Mouse (Mus musculus): ENCODE data around the gene Bag1. TPM values are rescaled to one million over a fixed set of nuclear protein-coding genes. Genes with fewer than 3 reads are reported as not detected.
"Not testable (repeated sequence)": the region's sequence is repeated elsewhere in the genome, so short reads cannot be mapped to it uniquely, and the experiment has no call there.

Bag1 gene
- polyA plus RNA-seq, 1 experiment from 2014 or later: 239 TPM

- WGBS: 29% methylated on average over 9 of the region's 13 CpGs
- peaks cover 27% of the 10 kb centered on the region for H3K36me3 ChIP-seq
- ATAC-seq (ENCODE audit: low FRiP score): peak; percentile 72
Observed at GRCm38 (mm10) chr4:40969781-40970591, 21.9 kb upstream of the Bag1 start.

GRCm38 (mm10) chr4:40969161-40969560 is 21.1 kb upstream of the Bag1 start:
- peaks cover 33% of the 10 kb centered on the region for H3K36me3 ChIP-seq
- no peak overlapping the region for H3K4me3 ChIP-seq
- H3K4me2 ChIP-seq (replicated peaks): no peak overlapping the region
- 76% methylated on average over 4 of the region's 4 CpGs for WGBS
- H3K9ac ChIP-seq: no peak overlapping the region
- H3K27ac ChIP-seq: no peak overlapping the region
- no peaks in the 10 kb centered on the region for H3K27me3 ChIP-seq
- no peaks in the 10 kb centered on the region for H3K9me3 ChIP-seq (replicated peaks)
- no peak for ATAC-seq (ENCODE audit: low FRiP score)
- H3K4me1 ChIP-seq: peaks cover 18% of the 10 kb centered on the region

More at GRCm38 (mm10) chr4:40969781-40970591, 21.9 kb upstream of the Bag1 start:
- Histone ChIP-seq H3K9ac (peak overlapping the region; percentile 89), H3K27me3 (no peaks in the 10 kb centered on the region), H3K4me3 (peak overlapping the region; percentile 96), H3K27ac (peak overlapping the region; percentile 92), H3K9me3 (replicated peaks) (no peaks in the 10 kb centered on the region), H3K4me2 (replicated peaks) (peak overlapping the region; percentile 79), H3K4me1 (peaks cover 18% of the 10 kb centered on the region)

GRCm38 (mm10) chr4:40963536-40963935 is 15.4 kb upstream of the Bag1 start:
- peaks cover 82% of the 10 kb centered on the region for H3K36me3 ChIP-seq

GRCm38 (mm10) chr4:40955942-40956341 is 7.8 kb upstream of the Bag1 start:
- H3K9me3 ChIP-seq (replicated peaks): no peaks in the 10 kb centered on the region
- no peak overlapping the region for H3K9ac ChIP-seq
- H3K4me3 ChIP-seq: no peak overlapping the region
- ATAC-seq (ENCODE audit: low FRiP score): no peak
- no peaks in the 10 kb centered on the region for H3K27me3 ChIP-seq
- H3K4me1 ChIP-seq: no peaks in the 10 kb centered on the region
- peaks cover 76% of the 10 kb centered on the region for H3K36me3 ChIP-seq
- no peak overlapping the region for H3K27ac ChIP-seq
- no peak overlapping the region for H3K4me2 ChIP-seq (replicated peaks)
- WGBS: 88% methylated on average over 6 of the region's 6 CpGs

More at GRCm38 (mm10) chr4:40963536-40963935, 15.4 kb upstream of the Bag1 start:
- H3K4me2 ChIP-seq (replicated peaks): no peak overlapping the region
- no peaks in the 10 kb centered on the region for H3K27me3 ChIP-seq
- H3K9me3 ChIP-seq (replicated peaks): no peaks in the 10 kb centered on the region
- H3K4me3 ChIP-seq: no peak overlapping the region
- no peak overlapping the region for H3K27ac ChIP-seq
- 94% methylated on average over 3 of the region's 3 CpGs for WGBS
- no peak for ATAC-seq (ENCODE audit: low FRiP score)
- no peaks in the 10 kb centered on the region for H3K4me1 ChIP-seq
- no peak overlapping the region for H3K9ac ChIP-seq

GRCm38 (mm10) chr4:40953521-40953920 is 5.4 kb upstream of the Bag1 start:
- WGBS: 79% methylated on average over 1 of the region's 1 CpGs
- no peak for ATAC-seq (ENCODE audit: low FRiP score)
- H3K36me3 ChIP-seq: peaks cover 62% of the 10 kb centered on the region
- peaks cover 8% of the 10 kb centered on the region for H3K4me1 ChIP-seq
- no peak overlapping the region for H3K4me3 ChIP-seq
- no peak overlapping the region for H3K27ac ChIP-seq
- H3K9ac ChIP-seq: no peak overlapping the region
- no peaks in the 10 kb centered on the region for H3K27me3 ChIP-seq
- no peak overlapping the region for H3K4me2 ChIP-seq (replicated peaks)
- H3K9me3 ChIP-seq (replicated peaks): no peaks in the 10 kb centered on the region

GRCm38 (mm10) chr4:40947565-40948159 is 432 bp downstream of the Bag1 start:
- Histone ChIP-seq H3K27ac (peak overlapping the region; percentile 89), H3K27me3 (no peaks in the 10 kb centered on the region), H3K9ac (peak overlapping the region; percentile 90), H3K4me3 (peak overlapping the region; percentile 95), H3K9me3 (replicated peaks) (no peaks in the 10 kb centered on the region), H3K4me1 (peaks cover 18% of the 10 kb centered on the region), H3K36me3 (peaks cover 44% of the 10 kb centered on the region), H3K4me2 (replicated peaks) (peak overlapping the region; percentile 57)
- under 1% methylated on average over 40 of the region's 40 CpGs for WGBS
- no peak; the same call in 1 of the 2 replicates for ATAC-seq (ENCODE audit: low FRiP score)

GRCm38 (mm10) chr4:40946516-40947121 is 1.5 kb downstream of the Bag1 start:
- Histone ChIP-seq H3K9me3 (replicated peaks) (no peaks in the 10 kb centered on the region), H3K4me3 (peak overlapping the region; percentile 95), H3K4me1 (peaks cover 18% of the 10 kb centered on the region), H3K4me2 (replicated peaks) (peak overlapping the region; percentile 57), H3K27ac (no peak overlapping the region), H3K9ac (peak overlapping the region; percentile 90), H3K36me3 (peaks cover 48% of the 10 kb centered on the region), H3K27me3 (no peaks in the 10 kb centered on the region)
- WGBS: 87% methylated on average over 7 of the region's 7 CpGs
- no peak for ATAC-seq (ENCODE audit: low FRiP score)

GRCm38 (mm10) chr4:40943651-40944050 is 4.4 kb downstream of the Bag1 start:
- Histone ChIP-seq H3K27ac (no peak overlapping the region), H3K4me2 (replicated peaks) (no peak overlapping the region), H3K36me3 (peaks cover 68% of the 10 kb centered on the region), H3K4me3 (no peak overlapping the region), H3K4me1 (peaks cover 10% of the 10 kb centered on the region), H3K27me3 (no peaks in the 10 kb centered on the region), H3K9ac (no peak overlapping the region), H3K9me3 (replicated peaks) (peaks cover 3% of the 10 kb centered on the region; the same call in 1 of the 2 replicates)
- WGBS: 98% methylated on average over 5 of the region's 5 CpGs
- no peak for ATAC-seq (ENCODE audit: low FRiP score)

GRCm38 (mm10) chr4:40938793-40939192 is 9.3 kb downstream of the Bag1 start:
- H3K4me2 ChIP-seq (replicated peaks): no peak overlapping the region
- H3K9me3 ChIP-seq (replicated peaks): peaks cover 3% of the 10 kb centered on the region; the same call in 1 of the 2 replicates
- peaks cover 95% of the 10 kb centered on the region for H3K36me3 ChIP-seq
- no peak overlapping the region for H3K4me3 ChIP-seq
- ATAC-seq (ENCODE audit: low FRiP score): no peak
- WGBS: 94% methylated on average over 5 of the region's 5 CpGs
- H3K27ac ChIP-seq: no peak overlapping the region
- no peak overlapping the region for H3K9ac ChIP-seq
- H3K27me3 ChIP-seq: no peaks in the 10 kb centered on the region
- no peaks in the 10 kb centered on the region for H3K4me1 ChIP-seq

- WGBS: 90% methylated on average over 9 of the region's 9 CpGs
- H3K9me3 ChIP-seq (replicated peaks): peaks cover 3% of the 10 kb centered on the region; the same call in 1 of the 2 replicates
- peaks cover 87% of the 10 kb centered on the region for H3K36me3 ChIP-seq
- no peak overlapping the region for H3K4me2 ChIP-seq (replicated peaks)
- H3K27ac ChIP-seq: no peak overlapping the region
- H3K4me1 ChIP-seq: no peaks in the 10 kb centered on the region
- ATAC-seq (ENCODE audit: low FRiP score): no peak
- H3K4me3 ChIP-seq: no peak overlapping the region
- no peak overlapping the region for H3K9ac ChIP-seq
- no peaks in the 10 kb centered on the region for H3K27me3 ChIP-seq
Observed at GRCm38 (mm10) chr4:40936175-40936839, 11.8 kb downstream of the Bag1 start.

GRCm38 (mm10) chr4:40934369-40934768 is 13.7 kb downstream of the Bag1 start:
- H3K27ac ChIP-seq; H3K9ac ChIP-seq; H3K9me3 ChIP-seq (replicated peaks); H3K4me1 ChIP-seq; H3K27me3 ChIP-seq; H3K4me3 ChIP-seq; ATAC-seq (ENCODE audit: low FRiP score); H3K4me2 ChIP-seq (replicated peaks): not testable (repeated sequence)
- WGBS: 93% methylated on average over 3 of the region's 3 CpGs
- H3K36me3 ChIP-seq: peaks cover 67% of the 10 kb centered on the region

GRCm38 (mm10) chr4:40933694-40934093 is 14.4 kb downstream of the Bag1 start:
- Histone ChIP-seq H3K9ac (no peak overlapping the region), H3K36me3 (peaks cover 60% of the 10 kb centered on the region)
- WGBS: 93% methylated on average over 5 of the region's 5 CpGs

More at GRCm38 (mm10) chr4:40933694-40934093, 14.4 kb downstream of the Bag1 start:
- Histone ChIP-seq H3K27me3 (no peaks in the 10 kb centered on the region), H3K4me3 (no peak overlapping the region), H3K4me2 (replicated peaks) (no peak overlapping the region), H3K27ac (no peak overlapping the region), H3K9me3 (replicated peaks) (no peaks in the 10 kb centered on the region), H3K4me1 (no peaks in the 10 kb centered on the region)
- ATAC-seq (ENCODE audit: low FRiP score): no peak

All from hindbrain, embryonic 12.5 days (tissue).